Mouse (Mus musculus) adrenal gland, adult (tissue): ENCODE measurements around the gene Nup50.

ENCODE experiments used
- DNase-seq, 2 experiments: peaks; one replicate each; pipeline ENCODE4 v3.0.0; 2022 to 2023; ENCODE audit warnings: low spot score in 1 of 2; ENCODE audit not compliant: inconsistent age in 2 of 2

Nup50 gene

GRCm38 (mm10) chr15:84922884-84923507 is at the start of gene Nup50:
Gene Nup50 (plus strand): TSS chr15:84923411.
- peak; percentile 100 for DNase-seq

- DNase-seq, result no peak
Measured at GRCm38 (mm10) chr15:84873867-84874266, 49.3 kb upstream of the Nup50 start.

- no peak for DNase-seq
Measured at GRCm38 (mm10) chr15:84877029-84877815, 46.0 kb upstream of the Nup50 start.

- DNase-seq, result peak; percentile 13 to 34
Measured at GRCm38 (mm10) chr15:84888066-84888465, 35.1 kb upstream of the Nup50 start.

- DNase-seq, result no peak
Measured at GRCm38 (mm10) chr15:84891246-84891645, 32.0 kb upstream of the Nup50 start.

- DNase-seq, result peak; percentile 48 to 90
Measured at GRCm38 (mm10) chr15:84891658-84892057, 31.6 kb upstream of the Nup50 start.

GRCm38 (mm10) chr15:84896216-84896615 is 27.0 kb upstream of the Nup50 start:
- peak; percentile 16 to 36 for DNase-seq

- DNase-seq, result no peak
Measured at GRCm38 (mm10) chr15:84896664-84897063, 26.5 kb upstream of the Nup50 start.

GRCm38 (mm10) chr15:84898077-84898476 is 25.1 kb upstream of the Nup50 start:
- DNase-seq, result no peak

- no peak for DNase-seq
Measured at GRCm38 (mm10) chr15:84903843-84904385, 19.3 kb upstream of the Nup50 start.

- DNase-seq, result no peak
Measured at GRCm38 (mm10) chr15:84913201-84913600, 10.0 kb upstream of the Nup50 start.

- DNase-seq, result no peak
Measured at GRCm38 (mm10) chr15:84919938-84920337, 3.3 kb upstream of the Nup50 start, which contains the start of gene Gm29666. Gene Gm29666 (minus strand): TSS chr15:84920038.

- peak in 1 of 2 experiments; percentile 81 for DNase-seq
Measured at GRCm38 (mm10) chr15:84923508-84924181, 434 bp downstream of the Nup50 start.

GRCm38 (mm10) chr15:84924781-84925315 is 1.6 kb downstream of the Nup50 start:
- peak in 1 of 2 experiments; percentile 80 for DNase-seq

GRCm38 (mm10) chr15:84925495-84926018 is 2.3 kb downstream of the Nup50 start:
- DNase-seq, result no peak

GRCm38 (mm10) chr15:84932351-84932750 is 9.1 kb downstream of the Nup50 start:
- no peak for DNase-seq

- no peak for DNase-seq
Measured at GRCm38 (mm10) chr15:84934901-84935300, 11.7 kb downstream of the Nup50 start.

GRCm38 (mm10) chr15:84940102-84940501 is 16.9 kb downstream of the Nup50 start:
- DNase-seq, result peak; percentile 47 to 64

- no peak for DNase-seq
Measured at GRCm38 (mm10) chr15:84942647-84943285, 19.6 kb downstream of the Nup50 start.

GRCm38 (mm10) chr15:84944319-84944718 is 21.1 kb downstream of the Nup50 start:
- no peak for DNase-seq
